Mouse (Mus musculus) A20 (cell line): Measurements from ENCODE around the gene Cgnl1.
"Not testable (repeated sequence)": the region's sequence is repeated elsewhere in the genome, so short reads cannot be mapped to it uniquely, and the experiment has no call there.

Experiments used
- DNase-seq: peaks from one replicate; pipeline ENCODE4 v3.0.0-alpha.2; 2011; ENCODE audit warnings: low read depth, low spot score

Cgnl1 gene

DNA sequence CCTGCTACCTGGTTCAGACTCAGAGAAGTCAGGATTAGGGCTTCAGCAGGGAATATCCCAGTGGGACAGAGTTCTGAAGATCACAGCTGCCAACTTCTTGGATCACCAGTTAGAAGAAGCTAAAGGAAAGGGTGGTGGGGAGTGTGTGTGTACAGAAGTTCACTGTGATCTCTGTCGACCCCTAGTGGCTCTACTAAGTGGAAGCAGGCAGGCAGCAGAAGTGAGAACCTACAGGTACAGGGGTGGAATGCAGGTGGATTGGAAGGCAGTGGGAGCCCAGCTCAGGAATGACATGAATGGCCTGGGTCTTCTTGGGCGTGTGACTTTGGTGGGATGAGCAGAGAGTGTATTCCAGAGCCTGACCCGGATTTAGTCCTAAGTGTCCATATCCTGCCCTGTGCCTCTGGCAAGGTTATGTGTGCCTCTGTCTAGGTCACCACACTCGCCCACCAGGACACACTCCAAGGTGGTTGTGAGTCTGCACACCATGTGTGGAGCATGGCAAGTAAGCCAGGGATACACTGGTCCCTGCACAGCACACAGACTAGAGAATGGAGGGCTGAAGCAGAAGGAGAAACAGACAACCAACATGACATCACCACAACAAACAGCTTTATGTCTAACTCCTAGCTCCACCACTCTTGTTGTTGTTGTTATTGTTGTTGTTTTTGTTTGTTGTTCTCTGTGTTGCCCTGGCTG lies 147.4 kb downstream of the Cgnl1 start:
- DNase-seq: peak; percentile 70

DNA sequence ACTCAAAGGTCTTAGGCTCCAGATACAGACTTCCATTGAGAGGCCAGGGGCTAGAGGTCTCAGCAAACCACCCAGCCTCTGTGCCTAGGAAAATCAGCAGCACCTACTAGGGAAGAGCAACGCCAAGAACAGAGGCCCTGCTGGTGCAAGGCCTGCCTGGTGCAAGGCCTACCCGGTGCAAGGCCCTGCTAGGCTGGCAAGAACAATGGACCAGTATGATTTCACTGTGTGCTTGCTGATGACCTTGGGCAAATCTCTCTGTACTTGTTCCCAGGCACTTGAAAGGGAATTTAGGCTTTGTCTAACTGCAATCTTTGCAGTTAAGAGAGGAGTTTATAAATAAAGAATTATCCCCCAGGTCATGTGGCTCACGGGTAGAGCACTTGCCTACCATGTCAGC lies 148.8 kb downstream of the Cgnl1 start:
- DNase-seq: no peak

DNA sequence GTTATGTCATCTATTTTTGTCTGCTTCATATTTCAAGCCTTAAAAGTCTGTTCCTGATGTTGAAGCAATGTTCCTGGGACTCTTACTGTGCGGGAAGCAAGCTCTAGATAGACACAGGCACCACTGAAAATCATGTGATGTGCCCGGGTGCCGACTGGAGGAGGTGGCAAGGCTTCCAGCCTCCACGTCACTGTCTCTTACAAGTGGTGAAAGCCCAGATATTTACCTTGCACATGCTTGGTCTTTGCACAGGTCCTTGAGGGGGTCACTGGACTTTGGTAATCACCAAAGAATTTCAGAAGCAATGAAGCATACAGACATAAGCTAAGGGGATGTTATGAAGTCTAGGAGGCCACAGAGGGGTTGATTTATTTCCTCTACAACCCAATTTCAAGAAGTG lies 149.4 kb downstream of the Cgnl1 start:
- no peak for DNase-seq

DNA sequence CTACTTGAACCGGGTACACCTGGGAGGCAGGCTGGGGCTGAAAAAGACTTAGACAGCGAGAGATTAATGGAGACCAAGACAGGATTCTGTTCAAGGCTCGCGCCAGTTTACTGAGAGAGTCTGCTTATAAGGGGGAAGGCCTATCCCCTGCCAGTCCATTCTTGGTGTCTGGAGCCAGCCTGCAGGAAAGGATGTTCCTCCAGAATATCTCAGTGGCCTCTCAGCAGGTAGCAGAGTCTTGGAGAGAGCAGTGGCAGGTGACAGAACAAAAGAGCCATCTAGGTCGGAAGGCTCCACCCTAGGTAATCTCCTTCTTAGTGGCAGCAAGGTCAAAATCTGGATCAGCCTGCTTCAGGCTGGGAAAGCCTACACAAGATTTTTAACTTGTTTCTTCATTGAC lies 151.3 kb downstream of the Cgnl1 start:
- DNase-seq: not testable (repeated sequence)

DNA sequence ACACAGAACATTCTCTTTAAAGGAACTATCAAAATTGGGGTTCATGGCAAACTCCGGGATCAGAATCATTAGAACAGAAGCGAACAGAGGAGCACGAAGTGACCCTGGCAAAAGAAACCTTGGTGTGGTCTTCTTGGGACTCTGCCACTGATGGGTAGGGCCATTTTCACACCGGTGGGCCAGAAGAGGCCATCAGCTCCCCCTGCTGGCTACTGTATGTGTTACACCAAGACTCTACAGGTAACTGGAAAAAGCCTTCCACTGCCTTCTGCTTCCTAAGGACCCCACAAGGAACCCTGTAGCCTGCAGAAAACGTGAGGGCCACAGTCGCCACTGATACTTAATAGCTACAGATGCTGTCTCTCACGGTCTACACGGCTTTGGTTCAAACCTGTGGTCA lies 154.0 kb downstream of the Cgnl1 start:
- DNase-seq: peak; percentile 61

DNA sequence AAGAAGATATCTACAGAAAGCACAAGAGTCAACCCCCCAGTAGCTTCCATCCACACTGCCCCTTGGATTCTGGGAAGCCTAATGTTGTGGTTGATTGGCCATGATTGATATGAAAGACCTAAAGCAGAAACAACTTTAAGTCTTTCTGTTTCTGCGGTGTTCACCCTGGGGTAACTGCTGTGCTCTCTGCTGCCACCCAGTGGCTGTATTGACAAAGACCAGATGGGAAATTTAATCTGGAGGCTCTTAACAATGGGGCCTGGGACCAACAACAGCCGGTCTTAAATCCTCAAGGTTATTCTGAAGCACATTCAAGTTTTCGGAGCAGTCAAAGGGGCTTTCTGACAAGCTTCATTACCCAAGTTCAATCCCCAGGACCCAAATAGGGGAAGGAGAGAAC lies 155.2 kb downstream of the Cgnl1 start:
- peak; percentile 78 for DNase-seq

DNA sequence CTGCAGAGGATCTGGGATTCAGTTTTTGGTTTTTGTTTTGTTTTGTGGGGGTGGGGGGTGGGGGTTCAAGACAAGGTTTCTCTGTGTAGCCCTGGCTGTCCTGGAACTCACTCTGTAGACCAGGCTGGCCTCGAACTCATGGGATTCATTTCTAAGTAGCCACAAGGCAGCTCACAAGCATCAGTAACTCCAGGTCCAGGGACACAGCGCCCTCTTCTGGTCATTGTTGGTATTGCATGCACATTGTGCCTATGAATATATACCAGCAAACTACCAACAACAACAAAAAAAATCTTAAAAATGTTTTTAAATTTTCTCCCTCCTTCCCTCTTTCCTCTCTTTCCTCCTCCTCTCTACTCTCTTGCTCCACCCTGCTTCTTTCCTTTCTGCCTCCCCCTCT lies 156.8 kb downstream of the Cgnl1 start:
- peak; percentile 76 for DNase-seq

DNA sequence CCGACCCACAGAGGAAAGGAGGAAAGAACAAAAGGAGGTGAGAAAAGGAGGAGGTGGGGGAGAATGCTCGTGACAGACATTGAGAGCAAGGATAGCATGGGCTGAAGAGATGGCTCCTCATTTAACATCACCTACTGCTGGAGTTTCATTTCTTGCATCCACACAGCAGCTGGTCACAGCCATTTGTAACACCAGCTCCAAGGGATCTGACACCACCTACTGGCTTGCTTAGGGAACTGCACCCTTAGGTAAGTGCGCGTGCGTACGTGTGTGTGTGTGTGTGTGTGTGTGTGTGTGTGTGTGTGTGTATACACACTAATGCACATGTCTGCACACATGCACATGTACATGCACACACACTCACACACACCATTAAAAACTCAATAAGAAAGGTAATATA lies 158.4 kb downstream of the Cgnl1 start:
- peak; percentile 69 for DNase-seq

DNA sequence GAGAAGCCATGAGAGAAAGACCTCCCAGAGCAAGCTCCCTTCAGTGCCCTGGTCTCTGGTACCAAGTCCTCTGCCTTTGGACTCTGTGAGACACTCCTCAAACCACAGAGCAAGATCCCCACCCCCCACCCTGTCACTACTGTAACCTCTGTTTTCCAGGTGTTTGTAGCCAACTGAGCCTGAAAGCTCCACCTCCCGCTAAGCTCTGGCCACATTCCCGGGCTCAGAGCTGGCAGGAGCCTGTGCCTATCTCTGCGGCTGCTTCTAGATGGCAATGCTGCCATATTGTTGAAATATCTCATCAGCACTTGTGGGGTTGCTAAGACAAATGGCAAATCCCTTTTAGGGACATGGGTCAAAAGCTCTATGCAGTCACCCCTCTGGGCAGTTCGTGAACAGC lies 159.5 kb downstream of the Cgnl1 start:
- no peak for DNase-seq

DNA sequence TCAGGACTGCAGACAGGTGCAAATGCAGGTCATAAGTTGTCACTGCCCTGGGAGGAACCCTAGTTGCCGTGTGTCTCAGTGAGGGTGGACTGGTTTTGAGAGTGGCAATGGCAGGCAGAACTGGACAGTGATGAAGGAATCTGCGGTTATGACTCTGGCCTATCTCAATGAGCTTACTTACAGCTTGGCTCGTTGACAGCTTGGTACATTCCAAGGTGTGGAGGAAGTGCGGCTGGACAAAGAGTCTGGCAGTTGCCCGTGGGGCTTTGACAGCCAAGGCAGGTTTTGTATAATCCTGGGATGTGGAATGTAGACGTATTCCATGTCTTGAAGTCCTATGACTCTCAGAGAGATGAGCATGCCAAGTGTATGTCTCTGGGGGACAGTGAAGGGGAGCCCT lies 162.4 kb downstream of the Cgnl1 start:
- DNase-seq: no peak

DNA sequence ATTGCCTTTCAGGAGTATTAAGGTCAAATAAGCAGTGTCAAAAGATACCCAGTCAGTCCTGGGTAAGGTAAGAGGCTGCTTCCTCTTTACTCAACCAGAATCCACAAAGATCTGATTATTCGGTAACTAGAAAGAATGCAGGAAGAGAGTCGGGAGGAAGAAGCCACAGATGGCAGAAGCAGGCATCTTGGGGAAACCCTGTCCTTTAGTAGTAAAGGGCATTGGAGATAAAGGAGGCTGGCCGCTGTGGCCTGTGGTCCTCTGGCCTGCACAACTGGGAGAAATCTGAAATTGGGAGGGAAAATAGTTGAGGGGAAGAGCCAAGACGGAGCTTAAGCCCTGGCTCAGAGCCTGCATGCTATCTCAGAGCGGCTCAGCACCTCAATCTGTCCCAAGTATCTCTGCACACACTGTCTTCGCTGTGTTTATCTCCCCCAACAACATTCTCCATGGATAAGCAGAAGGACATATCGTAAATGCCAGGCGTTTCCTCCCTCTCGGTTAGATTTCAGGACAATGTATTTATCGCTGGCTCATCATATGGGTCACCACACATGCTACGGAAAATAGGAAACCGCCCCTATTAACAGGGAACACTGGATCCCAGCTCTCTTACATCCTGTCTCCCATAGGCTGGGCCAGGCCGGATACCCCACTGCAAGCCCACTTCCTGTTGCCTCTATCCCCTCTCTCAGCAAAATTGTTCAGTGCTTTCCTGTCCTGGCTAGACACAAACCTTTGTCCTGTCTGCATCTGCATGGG lies 164.9 kb downstream of the Cgnl1 start:
- no peak for DNase-seq

DNA sequence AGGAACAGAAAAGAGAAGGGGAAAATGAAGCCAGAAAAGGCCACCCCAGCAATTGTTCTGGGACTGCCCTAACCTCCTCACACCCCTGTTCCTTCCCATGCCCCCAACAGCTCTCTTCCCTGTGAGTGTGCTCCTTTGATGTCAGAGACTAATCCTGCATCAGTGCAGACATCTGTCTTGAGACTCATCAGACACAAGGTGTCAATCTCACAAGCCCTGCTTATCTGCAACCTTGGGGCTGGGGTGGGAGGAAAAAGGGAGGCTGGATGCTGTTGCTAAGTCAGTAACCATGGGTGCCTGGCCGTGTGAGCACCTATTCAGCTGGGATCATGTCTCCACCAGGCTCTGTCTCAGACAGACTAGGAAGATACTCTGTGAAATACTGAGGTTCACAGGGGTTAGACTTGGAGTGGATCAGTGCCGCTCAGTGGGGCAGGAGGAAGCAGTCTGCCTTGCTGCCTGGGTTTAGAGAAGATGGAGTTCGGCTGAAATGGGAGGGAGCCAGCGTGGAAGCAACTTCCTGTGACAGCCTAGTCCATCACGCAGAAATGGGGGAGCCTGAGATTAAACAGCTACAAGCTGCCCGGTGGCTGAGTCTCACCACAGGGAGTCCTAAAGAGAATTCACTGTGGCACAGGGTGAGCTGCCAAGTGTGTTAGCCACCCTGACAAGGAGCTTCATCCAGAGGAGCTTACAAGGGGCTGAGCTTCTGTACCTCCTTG lies 166.3 kb downstream of the Cgnl1 start:
- DNase-seq: no peak

DNA sequence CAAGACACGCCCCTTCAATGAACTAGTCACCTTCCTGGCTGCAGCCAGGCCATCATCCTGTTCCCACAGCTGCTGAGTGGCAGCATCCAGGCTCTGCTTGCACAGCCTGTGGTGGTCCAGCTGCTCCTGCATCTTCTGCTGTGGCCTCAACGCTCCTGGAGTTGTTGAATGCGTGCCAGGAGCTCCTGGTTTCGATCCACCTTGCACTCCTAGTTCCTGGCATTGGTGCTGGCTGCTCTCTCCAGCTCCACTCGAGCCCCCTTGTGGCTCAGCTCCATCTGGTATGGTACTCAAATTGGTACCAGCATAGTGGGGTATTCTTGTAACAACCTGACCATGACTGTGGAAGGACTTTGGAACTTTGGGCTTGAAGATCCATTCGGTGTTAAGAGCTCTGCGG lies 171.5 kb downstream of the Cgnl1 start:
- no peak for DNase-seq

DNA sequence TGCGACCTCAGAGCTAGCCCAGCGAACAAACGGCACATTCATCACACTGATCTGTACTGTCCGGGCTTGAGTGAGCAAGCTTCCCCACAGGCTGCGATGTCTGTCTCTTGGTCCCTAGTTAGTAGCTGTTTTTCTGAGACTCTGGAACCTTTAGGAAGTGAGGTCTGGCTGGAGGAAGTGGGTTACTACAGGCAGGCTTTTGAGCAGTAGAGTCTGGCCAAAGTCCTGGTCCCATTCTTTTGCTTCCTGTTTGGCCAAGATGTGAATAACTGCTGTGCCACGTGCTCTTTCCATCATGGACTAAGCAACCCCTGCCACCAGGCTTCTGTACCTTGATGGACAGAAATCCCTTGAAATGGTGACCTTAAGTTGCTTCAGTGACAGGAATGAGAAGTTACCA lies 174.5 kb downstream of the Cgnl1 start:
- DNase-seq: no peak

DNA sequence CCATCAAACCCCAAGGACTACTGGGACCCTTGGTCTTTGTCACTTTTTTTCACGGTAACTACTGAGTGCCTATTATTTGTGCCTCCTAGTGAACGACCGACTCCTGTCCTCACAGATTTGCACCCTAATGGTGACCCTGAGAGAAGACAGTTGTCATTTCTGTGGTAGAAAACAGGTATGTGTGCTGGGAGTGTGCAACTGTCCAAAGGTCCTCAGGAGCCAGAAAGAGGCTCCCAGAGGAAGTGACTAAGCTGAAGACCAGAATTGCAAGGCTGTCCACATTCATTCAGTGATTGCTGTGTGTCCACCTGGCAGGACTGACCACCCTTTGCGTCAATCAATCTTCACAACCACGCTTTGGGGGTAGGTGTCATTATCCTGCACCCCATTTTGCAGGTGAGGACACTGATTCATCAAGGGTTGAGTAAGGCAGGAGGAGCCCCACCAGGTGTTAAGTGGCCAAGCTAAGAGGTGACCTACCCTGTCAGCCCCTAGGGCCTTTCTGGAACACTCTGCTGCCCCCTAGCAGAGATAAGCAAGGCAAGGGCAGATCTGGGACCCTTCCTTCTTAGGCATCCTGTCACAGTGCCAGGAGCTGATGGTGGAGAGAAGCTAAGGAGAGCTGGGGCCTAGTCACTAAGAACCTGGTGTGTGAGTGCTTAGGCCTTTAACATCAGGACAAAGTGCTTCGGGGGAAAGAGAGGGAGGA lies 178.7 kb downstream of the Cgnl1 start:
- DNase-seq: peak; percentile 66

DNA sequence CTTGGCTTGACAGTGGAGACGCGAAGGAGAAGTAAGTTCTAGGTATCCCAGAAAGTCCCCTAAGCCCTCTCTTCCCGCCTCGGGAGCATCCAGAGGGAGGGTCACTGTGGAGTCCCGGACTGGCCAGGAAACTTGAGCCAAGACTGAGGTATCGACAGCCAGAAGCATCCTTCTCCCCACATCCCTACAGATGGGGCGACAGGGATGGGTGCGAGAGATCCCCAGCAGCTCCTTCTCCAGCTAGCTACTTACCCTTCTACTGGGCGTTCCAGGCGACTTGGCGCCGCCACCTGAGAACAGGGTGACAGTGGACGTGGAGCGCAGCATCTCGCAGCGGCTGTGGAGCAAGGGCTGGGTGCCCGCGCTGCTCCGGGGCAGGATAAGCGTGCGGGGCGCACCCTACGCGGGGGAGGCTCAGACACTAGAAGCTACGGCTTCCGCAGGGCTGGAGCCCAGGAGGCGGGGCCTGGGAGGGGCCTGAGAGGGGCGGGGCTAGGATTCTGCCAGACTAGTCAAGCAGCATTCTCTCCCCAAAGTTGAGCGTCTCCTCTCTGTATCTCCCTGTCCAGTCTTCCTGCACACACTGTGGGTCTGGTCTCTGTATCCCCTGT lies 179.4 kb downstream of the Cgnl1 start, which contains the start of gene Myzap:
Myzap (minus strand) TSS at position 423 of the 611 bp plus-strand sequence.
- DNase-seq: peak; percentile 93

DNA sequence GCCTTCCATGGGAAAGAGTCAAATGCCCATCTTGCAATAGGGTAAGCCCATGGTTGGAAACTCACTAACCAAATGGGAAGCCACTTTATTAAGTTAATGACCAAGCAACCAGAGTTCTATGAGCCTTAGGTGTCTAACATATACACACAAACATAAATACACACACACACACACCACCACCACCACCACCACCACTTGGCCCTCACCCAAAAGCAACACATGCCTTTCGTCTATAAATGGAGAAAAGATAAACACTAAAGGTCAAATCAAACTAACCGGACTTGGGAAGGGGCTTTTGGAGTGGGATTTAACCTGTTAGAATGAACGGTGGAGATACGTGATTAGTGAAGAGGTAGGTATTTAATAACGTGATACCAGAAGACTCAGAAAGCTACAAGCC lies 180.3 kb downstream of the Cgnl1 start:
- no peak for DNase-seq

DNA sequence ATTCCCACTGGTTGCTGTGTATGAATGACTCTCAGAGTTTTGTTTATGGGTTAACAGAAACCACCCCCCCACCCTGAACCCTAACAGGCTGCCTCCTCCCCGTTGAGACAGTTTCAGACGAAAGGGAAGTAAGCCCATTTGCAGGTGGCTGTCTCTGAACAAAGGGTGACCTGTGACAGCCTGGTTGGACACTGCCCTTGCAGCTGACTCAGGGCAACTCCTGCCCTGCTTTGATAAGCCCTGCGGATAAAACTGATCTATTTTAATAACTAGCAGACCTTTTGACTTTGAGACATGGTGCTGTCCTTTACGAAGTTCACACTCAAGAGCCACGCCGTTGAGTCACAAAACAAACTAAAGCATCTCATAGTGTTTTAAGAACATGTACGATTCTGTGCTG lies 181.6 kb downstream of the Cgnl1 start:
- peak; percentile 90 for DNase-seq

DNA sequence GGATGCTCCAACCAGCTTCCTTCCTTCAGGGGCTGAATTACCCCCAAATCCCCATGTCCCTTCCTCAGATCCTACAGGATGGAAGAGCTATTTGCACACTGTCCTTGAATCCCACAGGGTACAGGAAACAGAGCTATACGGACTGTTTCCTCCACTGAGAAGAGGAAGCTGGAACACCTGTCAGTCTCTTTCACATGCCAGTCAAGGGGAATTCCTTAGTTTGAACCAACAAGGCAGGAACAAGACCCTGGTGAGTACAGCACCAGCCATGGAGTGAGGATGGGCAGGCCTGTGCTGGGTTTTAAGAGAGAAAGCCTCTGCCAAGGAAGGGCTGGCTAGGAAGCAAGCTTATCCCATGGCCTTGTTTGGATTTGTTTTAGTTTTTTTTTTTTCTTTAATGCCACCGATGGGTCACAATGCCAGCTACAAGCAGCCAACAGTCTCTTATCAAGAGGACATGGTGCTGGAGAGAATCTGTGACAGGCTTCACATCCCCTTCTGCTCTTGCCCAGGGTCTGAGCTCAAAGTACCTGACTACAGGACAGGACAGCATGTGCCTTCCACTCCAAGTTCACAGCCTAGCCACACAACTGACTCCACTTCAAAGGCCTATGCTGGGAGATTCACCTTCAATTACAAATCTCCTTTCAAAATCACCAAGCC lies 182.3 kb downstream of the Cgnl1 start:
- peak; percentile 67 for DNase-seq

DNA sequence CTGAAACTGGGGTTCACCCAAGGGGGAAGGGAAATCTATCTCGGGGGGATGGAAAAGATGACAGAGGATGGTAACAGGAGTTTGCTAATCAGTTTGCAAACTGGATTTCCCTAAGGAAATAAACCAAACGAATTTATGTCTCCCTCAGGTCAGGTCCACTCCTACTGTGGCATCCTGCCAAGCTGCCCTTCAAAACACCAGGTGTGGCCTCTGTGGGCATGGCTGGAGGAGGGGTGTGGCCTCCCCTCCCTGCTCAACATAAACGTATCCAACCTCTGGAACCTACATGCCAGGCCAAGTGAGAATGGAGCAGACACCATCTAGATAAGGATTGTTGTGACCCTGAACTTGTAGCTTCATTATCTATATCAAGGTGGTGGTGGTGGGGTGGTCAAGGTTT lies 185.0 kb downstream of the Cgnl1 start:
- DNase-seq: no peak

DNA sequence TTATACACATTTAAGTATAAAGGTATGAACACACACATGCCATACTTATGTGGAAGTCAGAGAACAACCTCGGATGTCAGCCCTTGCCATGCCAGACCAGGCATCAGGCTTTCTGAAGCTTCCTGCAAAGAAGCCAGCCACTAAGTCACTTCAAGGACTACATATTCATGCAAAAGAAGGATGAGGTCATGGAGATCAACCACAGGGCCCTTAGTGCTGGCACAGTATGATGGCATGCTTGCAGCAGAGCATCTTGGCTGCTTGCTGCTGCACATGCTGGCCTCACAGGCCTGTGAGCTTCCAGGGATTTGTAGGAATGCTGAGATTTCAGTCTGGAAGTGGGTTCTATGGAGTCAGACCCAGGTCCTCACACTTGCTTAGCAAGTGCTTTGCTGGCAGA lies 188.6 kb downstream of the Cgnl1 start:
- no peak for DNase-seq
